In genomic region chr5:150259191-150260053, GRCm38 (mm10) we compare ENCODE assay signal across 8 mouse cellular contexts.
DNase-seq lines count a peak whose midpoint lies in the region; ATAC-seq lines count a peak whose summit lies in the region.

No protein-coding gene starts in this region.

- peak overlapping the region; percentile 54 for H3K4me3 ChIP-seq in hindbrain, embryonic 13.5 days
- H3K4me3 ChIP-seq in lung, embryonic 15.5 days = peak overlapping the region; percentile 42

- H3K9ac ChIP-seq in hindbrain, embryonic 13.5 days = peak overlapping the region; percentile 86
- H3K9ac ChIP-seq in lung, embryonic 15.5 days = peak overlapping the region; percentile 34

- H3K36me3 ChIP-seq in hindbrain, embryonic 13.5 days = no peaks in the 10 kb centered on the region
- no peaks in the 10 kb centered on the region for H3K36me3 ChIP-seq in lung, embryonic 15.5 days

- no peaks in the 10 kb centered on the region for H3K9me3 ChIP-seq in hindbrain, embryonic 13.5 days
- no peaks in the 10 kb centered on the region for H3K9me3 ChIP-seq in lung, embryonic 15.5 days

- peaks cover 45% of the 10 kb centered on the region for H3K4me1 ChIP-seq in hindbrain, embryonic 13.5 days (replicated peaks)
- peaks cover 21% of the 10 kb centered on the region for H3K4me1 ChIP-seq in lung, embryonic 15.5 days

- WGBS in hindbrain, embryonic 13.5 days = 3% methylated on average over 27 of the region's 29 CpGs
- 3% methylated on average over 28 of the region's 29 CpGs for WGBS in lung, embryonic 15.5 days

- peak overlapping the region; percentile 97 for H3K27ac ChIP-seq in hindbrain, embryonic 13.5 days
- 0 out of 2 replicates have a peak overlapping the region, but pooled peaks have one; percentile 2 for H3K27ac ChIP-seq in lung, embryonic 15.5 days

- no peaks in the 10 kb centered on the region for H3K27me3 ChIP-seq in hindbrain, embryonic 13.5 days
- H3K27me3 ChIP-seq in lung, embryonic 15.5 days = no peaks in the 10 kb centered on the region

- DNase-seq in MN1 (ENCODE audit: low spot score) = peak; percentile 8
- peak; percentile 91 for DNase-seq in cerebellum, adult 9-11 months
- peak; percentile 75 to 80 for DNase-seq in frontal cortex, postnatal 10 days (ENCODE audit: low spot score in 2 of 2)
- DNase-seq in layer of hippocampus, postnatal 10 days (ENCODE audit: low spot score in 2 of 2) = peak; percentile 73 to 78
- DNase-seq in retina, adult 2 months (ENCODE audit: low read depth, low spot score) = peak; percentile 42
- DNase-seq in yolk sac, embryonic 10.5 days (ENCODE audit: low spot score) = peak; percentile 56

- ATAC-seq in hindbrain, embryonic 13.5 days (ENCODE audit: low FRiP score) = peak; percentile 92
- ATAC-seq in lung, embryonic 15.5 days (ENCODE audit: borderline replicate concordance, extremely low read depth, low FRiP score, low TSS enrichment) = peak; percentile 75; the same call in 1 of the 2 replicates

- peak overlapping the region; percentile 58 for H3K4me2 ChIP-seq in hindbrain, embryonic 13.5 days
- peak overlapping the region; percentile 88 for H3K4me2 ChIP-seq in lung, embryonic 15.5 days

Comparison
In these comparisons a context has a peak if more than half of its experiments do, and no peak if none do; other contexts are left out.
1. Peak in every context shown above with its lines: DNase-seq, ATAC-seq, H3K4me3 ChIP-seq and H3K27ac ChIP-seq.
2. DNase-seq: peak in every context shown above with its lines; median percentile 91 in cerebellum, adult 9-11 months; 78 in frontal cortex, postnatal 10 days; 76 in layer of hippocampus, postnatal 10 days; 56 in yolk sac, embryonic 10.5 days; 42 in retina, adult 2 months; 8 in MN1.